Mouse (Mus musculus) retina, postnatal 7 days (tissue): ENCODE results near the gene Gm8947.

Experiments
- DNase-seq: peaks from one replicate; pipeline ENCODE4 v3.0.0-alpha.2; 2012; ENCODE audit warnings: low read depth, low spot score

Gm8947 gene

GRCm38 (mm10) chr1:151224536-151224935, 32.4 kb downstream of the Gm8947 start:
- no peak for DNase-seq

GRCm38 (mm10) chr1:151227506-151227905, 35.3 kb downstream of the Gm8947 start:
- DNase-seq: no peak

GRCm38 (mm10) chr1:151228320-151228989, 36.3 kb downstream of the Gm8947 start:
- DNase-seq: no peak

GRCm38 (mm10) chr1:151232346-151232745, 40.2 kb downstream of the Gm8947 start:
- no peak for DNase-seq

- no peak for DNase-seq
Measured at GRCm38 (mm10) chr1:151233756-151234155, 41.6 kb downstream of the Gm8947 start.

- DNase-seq: no peak
Measured at GRCm38 (mm10) chr1:151235574-151235973, 43.4 kb downstream of the Gm8947 start.

GRCm38 (mm10) chr1:151236141-151236930, 44.2 kb downstream of the Gm8947 start:
- no peak for DNase-seq

GRCm38 (mm10) chr1:151237780-151238179, 45.6 kb downstream of the Gm8947 start:
- DNase-seq: no peak

GRCm38 (mm10) chr1:151243332-151243731, 51.2 kb downstream of the Gm8947 start:
- DNase-seq: no peak
